Mouse (Mus musculus): ENCODE results near the gene Gm49383. TPM values are rescaled to one million over a fixed set of nuclear protein-coding genes. Genes with fewer than 3 reads are reported as not detected.

The Gm49383 gene
- polyA plus RNA-seq (2012) = not detected in 2 replicates

GRCm38 (mm10) chr12:69196444-69197377, at the start of gene Gm49383:
TSS of gene Gm49383 (minus strand) at chr12:69197104.
- Histone ChIP-seq H3K4me1 (ENCODE audit: control insufficient read depth) (peaks cover 40% of the 10 kb centered on the region), H3K9me3 (ENCODE audit: control insufficient read depth, low read length) (no peaks in the 10 kb centered on the region), H3K4me3 (replicated peaks) (peak within 1 kb of the TSS; percentile 70), H3K27me3 (ENCODE audit: control insufficient read depth) (no peaks in the 10 kb centered on the region), H3K36me3 (ENCODE audit: control insufficient read depth) (peaks cover 49% of the 10 kb centered on the region)
- TF ChIP-seq GATA1 (IDR thresholded peaks at IDR 0.05; ENCODE audit: low read length) (no peak), TAL1 (IDR thresholded peaks at IDR 0.05; ENCODE audit: low read length) (no peak)

GRCm38 (mm10) chr12:69241771-69242431, 45.0 kb upstream of the Gm49383 start:
- no peaks in the 10 kb centered on the region for H3K9me3 ChIP-seq (ENCODE audit: control insufficient read depth, low read length)
- no peak for TF ChIP-seq GATA1 (IDR thresholded peaks at IDR 0.05; ENCODE audit: low read length)
- no peak for TF ChIP-seq TAL1 (IDR thresholded peaks at IDR 0.05; ENCODE audit: low read length)

GRCm38 (mm10) chr12:69241405-69241770, 44.5 kb upstream of the Gm49383 start:
- TF ChIP-seq GATA1 (IDR thresholded peaks at IDR 0.05; ENCODE audit: low read length) (no peak), TAL1 (IDR thresholded peaks at IDR 0.05; ENCODE audit: low read length) (no peak)
- Histone ChIP-seq H3K9me3 (ENCODE audit: control insufficient read depth, low read length) (no peaks in the 10 kb centered on the region), H3K36me3 (ENCODE audit: control insufficient read depth) (no peaks in the 10 kb centered on the region), H3K4me3 (replicated peaks) (peak overlapping the region; percentile 72), H3K27me3 (ENCODE audit: control insufficient read depth) (peaks cover 32% of the 10 kb centered on the region), H3K4me1 (ENCODE audit: control insufficient read depth) (peaks cover 16% of the 10 kb centered on the region)

More at GRCm38 (mm10) chr12:69241771-69242431, 45.0 kb upstream of the Gm49383 start:
- H3K4me1 ChIP-seq (ENCODE audit: control insufficient read depth) = peaks cover 16% of the 10 kb centered on the region
- peaks cover 32% of the 10 kb centered on the region for H3K27me3 ChIP-seq (ENCODE audit: control insufficient read depth)
- peak overlapping the region; percentile 72 for H3K4me3 ChIP-seq (replicated peaks)
- no peaks in the 10 kb centered on the region for H3K36me3 ChIP-seq (ENCODE audit: control insufficient read depth)

GRCm38 (mm10) chr12:69240876-69241275, 44.0 kb upstream of the Gm49383 start, which contains the start of gene Klhdc1:
TSS of gene Klhdc1 (plus strand) at chr12:69241176.
- TF ChIP-seq TAL1 (IDR thresholded peaks at IDR 0.05; ENCODE audit: low read length) = no peak
- TF ChIP-seq GATA1 (IDR thresholded peaks at IDR 0.05; ENCODE audit: low read length) = no peak
- no peaks in the 10 kb centered on the region for H3K9me3 ChIP-seq (ENCODE audit: control insufficient read depth, low read length)
- H3K36me3 ChIP-seq (ENCODE audit: control insufficient read depth) = no peaks in the 10 kb centered on the region
- peak within 1 kb of the TSS; percentile 72 for H3K4me3 ChIP-seq (replicated peaks)
- peaks cover 32% of the 10 kb centered on the region for H3K27me3 ChIP-seq (ENCODE audit: control insufficient read depth)
- peaks cover 16% of the 10 kb centered on the region for H3K4me1 ChIP-seq (ENCODE audit: control insufficient read depth)

- H3K36me3 ChIP-seq (ENCODE audit: control insufficient read depth) = no peaks in the 10 kb centered on the region
- no peak for TF ChIP-seq TAL1 (IDR thresholded peaks at IDR 0.05; ENCODE audit: low read length)
- TF ChIP-seq GATA1 (IDR thresholded peaks at IDR 0.05; ENCODE audit: low read length) = no peak
- no peaks in the 10 kb centered on the region for H3K9me3 ChIP-seq (ENCODE audit: control insufficient read depth, low read length)
- H3K27me3 ChIP-seq (ENCODE audit: control insufficient read depth) = peaks cover 32% of the 10 kb centered on the region
- H3K4me3 ChIP-seq (replicated peaks) = no peak overlapping the region
- peaks cover 18% of the 10 kb centered on the region for H3K4me1 ChIP-seq (ENCODE audit: control insufficient read depth)
Measured at GRCm38 (mm10) chr12:69238284-69238683, 41.4 kb upstream of the Gm49383 start.

- Histone ChIP-seq H3K9me3 (ENCODE audit: control insufficient read depth, low read length) (no peaks in the 10 kb centered on the region), H3K4me3 (replicated peaks) (no peak overlapping the region), H3K36me3 (ENCODE audit: control insufficient read depth) (no peaks in the 10 kb centered on the region), H3K27me3 (ENCODE audit: control insufficient read depth) (peaks cover 15% of the 10 kb centered on the region), H3K4me1 (ENCODE audit: control insufficient read depth) (peaks cover 4% of the 10 kb centered on the region)
- TF ChIP-seq TAL1 (IDR thresholded peaks at IDR 0.05; ENCODE audit: low read length) (no peak), GATA1 (IDR thresholded peaks at IDR 0.05; ENCODE audit: low read length) (no peak)
Measured at GRCm38 (mm10) chr12:69235782-69236181, 38.9 kb upstream of the Gm49383 start.

- Histone ChIP-seq H3K27me3 (ENCODE audit: control insufficient read depth) (no peaks in the 10 kb centered on the region), H3K4me3 (replicated peaks) (no peak overlapping the region), H3K36me3 (ENCODE audit: control insufficient read depth) (peaks cover 21% of the 10 kb centered on the region), H3K9me3 (ENCODE audit: control insufficient read depth, low read length) (no peaks in the 10 kb centered on the region), H3K4me1 (ENCODE audit: control insufficient read depth) (peaks cover 39% of the 10 kb centered on the region)
- no peak for TF ChIP-seq GATA1 (IDR thresholded peaks at IDR 0.05; ENCODE audit: low read length)
- TF ChIP-seq TAL1 (IDR thresholded peaks at IDR 0.05; ENCODE audit: low read length) = no peak
Measured at GRCm38 (mm10) chr12:69229251-69229650, 32.3 kb upstream of the Gm49383 start.

- no peak for TF ChIP-seq GATA1 (IDR thresholded peaks at IDR 0.05; ENCODE audit: low read length)
- no peak for TF ChIP-seq TAL1 (IDR thresholded peaks at IDR 0.05; ENCODE audit: low read length)
- peaks cover 33% of the 10 kb centered on the region for H3K36me3 ChIP-seq (ENCODE audit: control insufficient read depth)
- peaks cover 36% of the 10 kb centered on the region for H3K4me1 ChIP-seq (ENCODE audit: control insufficient read depth)
- H3K4me3 ChIP-seq (replicated peaks) = peak within 1 kb of the TSS; percentile 88
- no peaks in the 10 kb centered on the region for H3K9me3 ChIP-seq (ENCODE audit: control insufficient read depth, low read length)
- H3K27me3 ChIP-seq (ENCODE audit: control insufficient read depth) = no peaks in the 10 kb centered on the region
Measured at GRCm38 (mm10) chr12:69227776-69228466, 31.0 kb upstream of the Gm49383 start, which contains the start of gene Pole2. TSS of gene Pole2 (minus strand) at chr12:69228195.

Data from erythroblast, embryonic 14.5 days (primary cell).